Mouse (Mus musculus): ENCODE measurements around the gene Foxl2. TPM values are rescaled to one million over a fixed set of nuclear protein-coding genes. Genes with fewer than 3 reads are reported as not detected.

Gene Foxl2
- total RNA-seq, 2 experiments from 2014 or later: 1.4 to 1.6 TPM

Other genes starting within 250 kb of the Foxl2 start
- gene Prr23a1, start 112.8 kb upstream of the Foxl2 start, total RNA-seq (2021): not detected
- not detected for gene Prr23a2, start 98.8 kb upstream of the Foxl2 start, total RNA-seq (2021)
- gene Prr23a3, start 90.5 kb upstream of the Foxl2 start, total RNA-seq (2021): not detected
- not detected for gene 7420426K07Rik, start 52.2 kb upstream of the Foxl2 start, total RNA-seq (2021)
- gene Faim, start 31.1 kb downstream of the Foxl2 start, total RNA-seq (2021): 10 to 100 TPM; 53.8 to 58.5 TPM
- gene Gm1123, start 80.4 kb downstream of the Foxl2 start, total RNA-seq (2021): under 1 TPM in 1 of 2 experiments, not detected in 1; 0.21 TPM
- 10 to 100 TPM; 22.9 to 23.6 TPM for gene Pik3cb, start 185.3 kb downstream of the Foxl2 start, total RNA-seq (2021)

All from layer of hippocampus, postnatal 14 days (tissue).